ENCODE assay signal across 16 mouse cellular contexts in the genomic region with DNA sequence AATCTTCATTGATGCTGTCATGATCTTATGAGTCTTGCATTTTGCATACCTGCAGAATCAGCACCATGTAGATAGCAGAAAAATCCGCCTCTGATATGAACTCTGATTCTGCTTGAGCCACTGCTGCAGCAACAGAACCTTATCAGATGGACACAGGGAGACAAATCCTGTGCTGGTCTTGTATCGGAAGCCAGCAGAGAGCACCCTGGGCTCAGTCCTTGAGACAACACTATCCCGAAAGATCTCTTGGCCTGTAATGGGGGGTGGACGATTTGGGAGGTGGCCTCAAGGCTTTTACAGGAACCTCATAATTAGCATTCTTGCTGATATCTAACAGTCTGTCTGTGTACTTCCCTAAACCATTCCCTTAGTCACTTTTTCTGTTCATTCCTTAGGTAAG.
"Had no signal": no experiment of that assay in that cellular context is flagged by ENCODE, and none has a peak within 500 bp of the region (broad histone marks: within the 10 kb centered on the region; RNA-seq: fewer than 3 reads in every experiment).

No protein-coding gene starts in this region.

- DNase-seq: liver, embryonic 13.5 days; liver, postnatal 0 days; lung, adult 2 months; lung, postnatal 14 days; lung, postnatal 36 days; retina, postnatal 1 day; right cerebral cortex, adult 18-20 months; right cerebral cortex, postnatal 25 days; right cerebral cortex, postnatal 4 days; spleen, adult 18-20 months; thymus, adult 2 months; thymus, postnatal 25 days; thymus, postnatal 4 days had no signal

- ATAC-seq: liver, postnatal 0 days; lung, postnatal 0 days; midbrain, embryonic 13.5 days; midbrain, embryonic 15.5 days had no signal
